Mouse (Mus musculus) lung, postnatal 0 days (tissue): ENCODE data around the gene Zfp524. TPM values are rescaled to one million over a fixed set of nuclear protein-coding genes. Genes with fewer than 3 reads are reported as not detected.

ENCODE experiments used
- ATAC-seq: fragments of 200-750 bp; cut with Nextera tagmentation; 2 replicates; pipeline ENCODE4 v1.8.0; 2017; ENCODE audit warnings: moderate library complexity
- DNase-seq: peaks from one replicate; pipeline ENCODE4 v3.0.0-alpha.2; 2016; ENCODE audit warnings: low spot score
- H3K27ac ChIP-seq: fragments of 300-500 bp; sonication (generic); 2 replicates; pipeline ENCODE4 v1.5.1; 2014; ENCODE audit warnings: antibody characterized with exemption, mild to moderate bottlenecking, low read length, mixed read lengths
- H3K27me3 ChIP-seq: fragments of 300-500 bp; sonication (generic); replicated peaks from 2 replicates; pipeline ENCODE4 v1.6.1; 2014; ENCODE audit warnings: low read length, mixed read lengths; ENCODE audit not compliant: insufficient read depth
- H3K36me3 ChIP-seq: fragments of 300-500 bp; sonication (generic); 2 replicates; pipeline ENCODE4 v1.6.1; 2014; ENCODE audit warnings: low read length, mixed read lengths; ENCODE audit not compliant: insufficient read depth
- H3K4me1 ChIP-seq: fragments of 300-500 bp; sonication (generic); 2 replicates; pipeline ENCODE4 v1.6.1; 2014; ENCODE audit warnings: antibody characterized with exemption, low read depth, low read length, mixed read lengths; ENCODE audit not compliant: insufficient read depth
- H3K4me2 ChIP-seq: fragments of 300-500 bp; sonication (generic); replicated peaks from 2 replicates; pipeline ENCODE4 v1.6.1; 2014; ENCODE audit warnings: low read depth, mild to moderate bottlenecking, low read length, moderate library complexity, mixed read lengths
- H3K4me3 ChIP-seq: fragments of 300-500 bp; sonication (generic); 2 replicates; pipeline ENCODE4 v1.5.1; 2014; ENCODE audit warnings: low read depth, low read length
- H3K9ac ChIP-seq: fragments of 300-500 bp; sonication (generic); replicated peaks from 2 replicates; pipeline ENCODE4 v1.6.1; 2014; ENCODE audit warnings: low read depth, mild to moderate bottlenecking
- H3K9me3 ChIP-seq: fragments of 300-500 bp; sonication (generic); 2 replicates; pipeline ENCODE4 v1.6.1; 2016; ENCODE audit warnings: low read length, mixed read lengths
- CTCF ChIP-seq: IDR thresholded peaks from 2 replicates; pipeline ENCODE4 v1.5.1; 2016; ENCODE audit warnings: antibody characterized with exemption, mild to moderate bottlenecking
- EP300 ChIP-seq: IDR thresholded peaks from 2 replicates; pipeline ENCODE4 v1.6.1; 2016; ENCODE audit warnings: antibody characterized with exemption, mild to moderate bottlenecking, control low read depth
- WGBS: fragments of 180-500 bp; shearing (Covaris S2); extraction: QIAGEN DNeasy Blood & Tissue Kit; methylation state at CpG from one replicate; pipeline ENCODE4 v1.1.7; 2014; 5-methylcytosine and 5-hydroxymethylcytosine counted together
- polyA plus RNA-seq: library from polyadenylated mRNA; unstranded; fragments of >200 nt; fragmentation: Nextera tagmentation; extraction: Ambion mirVana; gene quantifications from 2 replicates; pipeline ENCODE4 v1.2.1, GENCODE M21; 2015

Gene Zfp524
- 22.4 and 24.6 TPM in 2 replicates for polyA plus RNA-seq

- Histone ChIP-seq H3K36me3 (peaks cover 14% of the 10 kb centered on the region), H3K4me3 (peak within 1 kb of the TSS; percentile 61), H3K27ac (peak within 1 kb of the TSS; percentile 97), H3K27me3 (no peaks in the 10 kb centered on the region), H3K4me1 (no peaks in the 10 kb centered on the region), H3K9ac (peak within 1 kb of the TSS; percentile 69), H3K4me2 (peak within 1 kb of the TSS; percentile 68), H3K9me3 (no peaks in the 10 kb centered on the region)
- 1% methylated on average over 42 of the region's 42 CpGs for WGBS
- TF ChIP-seq EP300 = 0 out of 2 replicates have a peak, but pooled peaks have one; percentile 8
- TF ChIP-seq CTCF = no peak
- peak; percentile 97 for DNase-seq
- peak; percentile 79 for ATAC-seq
Measured at GRCm38 (mm10) chr7:5014251-5015117, at the start of gene Zfp524, which contains the start of gene Fiz1. Gene Zfp524 (plus strand): TSS chr7:5014415. Gene Fiz1 (minus strand): TSS chr7:5014697.

- TF ChIP-seq EP300 = no peak
- no peak for TF ChIP-seq CTCF
Measured at GRCm38 (mm10) chr7:4964988-4965387, 49.2 kb upstream of the Zfp524 start.

GRCm38 (mm10) chr7:4971068-4971467, 43.1 kb upstream of the Zfp524 start, which contains the start of gene Sbk3:
Gene Sbk3 (minus strand): TSS chr7:4971168.
- no peak within 1 kb of the TSS for H3K4me3 ChIP-seq
- no peaks in the 10 kb centered on the region for H3K27me3 ChIP-seq
- ATAC-seq (no peak), DNase-seq (no peak)
- H3K4me2 ChIP-seq = no peak within 1 kb of the TSS
- H3K9me3 ChIP-seq = no peaks in the 10 kb centered on the region
- 34% methylated on average over 6 of the region's 6 CpGs for WGBS
- no peak for TF ChIP-seq CTCF
- TF ChIP-seq EP300 = no peak
- H3K36me3 ChIP-seq = no peaks in the 10 kb centered on the region
- peak within 1 kb of the TSS; percentile 84 for H3K27ac ChIP-seq
- no peak within 1 kb of the TSS for H3K9ac ChIP-seq
- no peaks in the 10 kb centered on the region for H3K4me1 ChIP-seq

More at GRCm38 (mm10) chr7:4964988-4965387, 49.2 kb upstream of the Zfp524 start:
- no peaks in the 10 kb centered on the region for H3K36me3 ChIP-seq
- DNase-seq (no peak), ATAC-seq (no peak)
- H3K9me3 ChIP-seq = no peaks in the 10 kb centered on the region
- 76% methylated on average over 5 of the region's 5 CpGs for WGBS
- H3K9ac ChIP-seq = no peak overlapping the region
- H3K4me1 ChIP-seq = no peaks in the 10 kb centered on the region
- H3K27ac ChIP-seq = no peak overlapping the region
- no peak overlapping the region for H3K4me3 ChIP-seq
- H3K4me2 ChIP-seq = no peak overlapping the region
- no peaks in the 10 kb centered on the region for H3K27me3 ChIP-seq

DNA sequence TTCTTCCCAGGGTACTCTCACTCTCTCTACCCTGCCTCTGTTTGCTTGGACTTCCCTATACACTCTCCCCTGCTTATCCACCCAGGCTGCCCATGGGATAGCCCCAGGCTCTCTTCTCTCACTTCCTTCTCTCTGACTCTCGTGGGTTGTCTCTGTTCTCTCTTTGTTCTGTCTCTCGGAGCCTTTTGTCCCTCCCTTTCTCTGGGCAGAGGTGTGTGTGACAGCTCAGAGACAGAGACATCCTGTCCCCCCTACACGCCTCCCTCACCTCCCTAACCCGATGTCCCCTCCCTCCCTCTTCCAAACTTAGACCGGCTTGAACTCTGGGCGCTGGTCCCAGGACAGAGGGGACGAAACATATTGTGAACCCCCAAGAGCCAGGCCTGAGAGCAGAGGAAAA, 42.5 kb upstream of the Zfp524 start:
- WGBS = 13% methylated on average over 7 of the region's 7 CpGs
- no peak for TF ChIP-seq CTCF
- TF ChIP-seq EP300 = peak; percentile 71
- no peaks in the 10 kb centered on the region for H3K9me3 ChIP-seq
- H3K4me2 ChIP-seq = no peak overlapping the region
- no peaks in the 10 kb centered on the region for H3K36me3 ChIP-seq
- DNase-seq = peak; percentile 88
- no peaks in the 10 kb centered on the region for H3K4me1 ChIP-seq
- peak; percentile 85 for ATAC-seq
- no peaks in the 10 kb centered on the region for H3K27me3 ChIP-seq
- no peak overlapping the region for H3K4me3 ChIP-seq
- no peak overlapping the region for H3K9ac ChIP-seq
- H3K27ac ChIP-seq = peak overlapping the region; percentile 84

DNA sequence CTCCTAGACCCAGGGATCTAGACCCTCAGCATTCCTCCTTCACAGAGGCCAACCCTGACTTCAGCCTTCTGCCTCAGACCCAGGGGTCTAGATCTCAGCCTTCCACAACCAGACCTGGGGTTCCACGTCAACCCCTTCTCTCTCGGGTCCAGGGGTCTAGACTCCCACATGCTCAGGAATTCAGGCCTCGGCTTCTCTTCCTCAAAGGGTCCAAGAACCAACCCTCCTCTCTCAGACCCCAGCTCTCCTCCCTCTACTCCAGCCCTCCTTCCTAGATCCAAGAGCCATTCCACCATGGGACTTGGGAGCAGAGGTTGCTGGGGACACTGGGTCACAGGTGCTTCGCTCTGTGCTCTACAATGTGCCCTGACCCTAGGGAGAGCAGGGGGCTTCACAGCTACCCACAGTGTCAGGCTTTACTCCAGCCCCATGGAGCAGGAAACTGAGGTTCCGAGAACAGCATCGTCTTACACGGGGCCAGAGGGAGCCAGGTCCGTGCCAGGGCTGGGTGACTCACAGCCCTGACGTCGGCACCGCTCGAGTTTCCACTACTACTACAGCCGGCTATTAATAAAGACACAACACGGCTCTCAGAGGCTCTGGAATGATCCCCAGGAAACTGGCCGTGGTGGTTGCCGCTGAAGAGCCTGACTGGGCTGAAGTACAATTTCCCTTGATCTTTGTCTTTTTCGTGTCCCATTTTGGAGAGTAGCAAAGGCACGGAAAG, 41.7 kb upstream of the Zfp524 start:
- Histone ChIP-seq H3K4me3 (no peak overlapping the region), H3K9me3 (no peaks in the 10 kb centered on the region), H3K4me2 (no peak overlapping the region), H3K36me3 (no peaks in the 10 kb centered on the region), H3K27ac (peak overlapping the region; percentile 84), H3K4me1 (no peaks in the 10 kb centered on the region), H3K27me3 (no peaks in the 10 kb centered on the region), H3K9ac (no peak overlapping the region)
- ATAC-seq = peak; percentile 83
- DNase-seq = peak; percentile 72
- no peak for TF ChIP-seq CTCF
- TF ChIP-seq EP300 = no peak
- 45% methylated on average over 18 of the region's 18 CpGs for WGBS

DNA sequence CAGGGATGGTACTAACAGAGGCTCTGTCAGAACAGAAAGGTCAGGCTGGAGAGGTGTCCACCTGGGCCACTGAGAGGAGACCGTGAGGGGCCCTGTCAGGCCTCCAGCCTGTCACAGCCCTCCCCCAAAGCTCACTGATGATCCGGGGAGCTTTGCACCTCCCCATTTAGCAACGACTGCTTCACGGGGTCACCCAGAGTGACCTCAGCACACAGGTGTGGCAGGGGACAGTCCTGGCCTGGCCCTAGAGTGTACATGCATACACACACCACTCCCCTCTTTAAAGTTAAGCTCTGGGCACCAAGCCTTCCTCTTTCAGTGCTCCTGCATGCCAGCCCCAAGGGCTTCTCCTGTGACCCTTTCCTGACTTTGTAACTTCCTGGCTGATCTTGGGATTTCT, 38.8 kb upstream of the Zfp524 start:
- Histone ChIP-seq H3K9ac (no peak overlapping the region), H3K4me3 (no peak overlapping the region), H3K36me3 (no peaks in the 10 kb centered on the region), H3K27me3 (no peaks in the 10 kb centered on the region), H3K27ac (no peak overlapping the region), H3K4me2 (no peak overlapping the region), H3K9me3 (no peaks in the 10 kb centered on the region), H3K4me1 (no peaks in the 10 kb centered on the region)
- DNase-seq = no peak
- ATAC-seq = no peak
- 41% methylated on average over 4 of the region's 4 CpGs for WGBS
- TF ChIP-seq CTCF (no peak), EP300 (no peak)
